Mouse (Mus musculus) MEL (cell line): ENCODE measurements around the gene Ak5. TPM values are rescaled to one million over a fixed set of nuclear protein-coding genes. Genes with fewer than 3 reads are reported as not detected.
A peak's percentile ranks its signal among the peaks of the same experiment; 100 is the strongest.

ENCODE experiments used
- DNase-seq: peaks from one replicate; pipeline ENCODE4 v3.0.0; 2011; ENCODE audit warnings: low read depth, low spot score
- H3K27ac ChIP-seq: 2 replicates; pipeline ENCODE4 v1.5.1; 2012; ENCODE audit warnings: low read depth, mild to moderate bottlenecking, control low read depth, low read length, moderate library complexity; ENCODE audit not compliant: control insufficient read depth
- H3K27me3 ChIP-seq, 2 experiments: fragments of 150-350 bp in 1 of 2; sonication (generic) in 1 of 2; 2 replicates each; pipeline ENCODE4 v1.6.1; 2012; ENCODE audit warnings: low read length in 2 of 2, mild to moderate bottlenecking in 2 of 2, improper control_type of control experiment in 1 of 2, moderate library complexity in 1 of 2; ENCODE audit not compliant: insufficient read depth in 2 of 2, control insufficient read depth in 1 of 2
- H3K36me3 ChIP-seq, 2 experiments: 2 replicates each; pipeline ENCODE4 v1.6.1; 2012 to 2014; ENCODE audit warnings: low read length in 2 of 2, improper control_type of control experiment in 1 of 2, inconsistent platforms in 1 of 2, mild to moderate bottlenecking in 1 of 2; ENCODE audit not compliant: insufficient read depth in 2 of 2, control insufficient read depth in 1 of 2
- H3K4me1 ChIP-seq, 2 experiments: fragments of 150-350 bp in 1 of 2; sonication (generic) in 1 of 2; 2 replicates each; pipeline ENCODE4 v1.6.1; 2012; ENCODE audit warnings: low read length in 2 of 2, improper control_type of control experiment in 1 of 2, mild to moderate bottlenecking in 1 of 2; ENCODE audit not compliant: insufficient read depth in 2 of 2, control insufficient read depth in 1 of 2
- H3K4me3 ChIP-seq, 2 experiments: fragments of 150-350 bp in 1 of 2; sonication (generic) in 1 of 2; 2 replicates each; pipeline ENCODE4 v1.5.1; 2012; ENCODE audit warnings: low read depth in 2 of 2, low read length in 2 of 2, mild to moderate bottlenecking in 2 of 2, moderate library complexity in 2 of 2, control low read depth in 1 of 2, improper control_type of control experiment in 1 of 2; ENCODE audit not compliant: control insufficient read depth in 1 of 2, insufficient read depth in 1 of 2
- H3K79me2 ChIP-seq: 2 replicates; pipeline ENCODE4 v1.6.1; 2012; ENCODE audit warnings: mild to moderate bottlenecking, low read length, moderate library complexity; ENCODE audit not compliant: control insufficient read depth, poor library complexity, insufficient read depth
- H3K9ac ChIP-seq: 2 replicates; pipeline ENCODE4 v1.6.1; 2012; ENCODE audit warnings: low read depth, mild to moderate bottlenecking, control low read depth, low read length, moderate library complexity; ENCODE audit not compliant: control insufficient read depth, poor library complexity, severe bottlenecking
- H3K9me3 ChIP-seq: fragments of 150-350 bp; sonication (generic); replicated peaks from 2 replicates; pipeline ENCODE4 v1.6.1; 2012; ENCODE audit warnings: mild to moderate bottlenecking, low read length, improper control_type of control experiment, moderate library complexity; ENCODE audit not compliant: insufficient read depth
- BHLHE40 ChIP-seq: IDR thresholded peaks from 2 replicates; pipeline ENCODE4 v1.6.1; 2012; ENCODE audit warnings: low read depth, mild to moderate bottlenecking, inconsistent platforms, low read length, improper control_type of control experiment, borderline replicate concordance
- CHD2 ChIP-seq: IDR thresholded peaks from 2 replicates; pipeline ENCODE4 v1.6.1; 2011; ENCODE audit warnings: low read length, improper control_type of control experiment
- CTCF ChIP-seq, 3 experiments: IDR thresholded peaks in 2 of 3; conservative IDR thresholded peaks in 1 of 3; 2 replicates each; pipeline ENCODE4 v1.5.1; 2011 to 2012; ENCODE audit warnings: low read length in 3 of 3, low read depth in 2 of 3, mild to moderate bottlenecking in 2 of 3, improper control_type of control experiment in 1 of 3, inconsistent platforms in 1 of 3, mixed read lengths in 1 of 3, moderate library complexity in 1 of 3; ENCODE audit not compliant: control insufficient read depth in 1 of 3, insufficient read depth in 1 of 3, poor library complexity in 1 of 3, severe bottlenecking in 1 of 3
- EP300 ChIP-seq, 2 experiments: IDR thresholded peaks; 2 replicates each; pipeline ENCODE4 v1.6.1; 2011; ENCODE audit warnings: improper control_type of control experiment in 2 of 2, low read length in 2 of 2, low read depth in 1 of 2, mild to moderate bottlenecking in 1 of 2
- ETS1 ChIP-seq: IDR thresholded peaks from 2 replicates; pipeline ENCODE4 v1.6.1; 2012; ENCODE audit warnings: low read depth, mild to moderate bottlenecking, inconsistent platforms, low read length, improper control_type of control experiment, moderate library complexity
- GATA1 ChIP-seq: IDR thresholded peaks from 2 replicates; pipeline ENCODE4 v1.6.1; 2011; ENCODE audit warnings: low read depth, low read length, improper control_type of control experiment
- HCFC1 ChIP-seq: IDR thresholded peaks from 2 replicates; pipeline ENCODE4 v1.6.1; 2012; ENCODE audit warnings: low read depth, mild to moderate bottlenecking, inconsistent platforms, low read length, improper control_type of control experiment, moderate library complexity
- MAFK ChIP-seq: IDR thresholded peaks from 2 replicates; pipeline ENCODE4 v1.6.1; 2011; ENCODE audit warnings: low read depth, mild to moderate bottlenecking, low read length, improper control_type of control experiment, borderline replicate concordance
- MAZ ChIP-seq: IDR thresholded peaks from 2 replicates; pipeline ENCODE4 v1.6.1; 2012; ENCODE audit warnings: low read depth, mild to moderate bottlenecking, inconsistent platforms, low read length, improper control_type of control experiment
- MEF2A ChIP-seq: IDR thresholded peaks from 2 replicates; pipeline ENCODE4 v1.6.1; 2014; ENCODE audit warnings: low read depth, mild to moderate bottlenecking, inconsistent platforms, low read length, improper control_type of control experiment; ENCODE audit not compliant: poor library complexity, insufficient replicate concordance, severe bottlenecking; ENCODE audit errors: extremely low read depth
- MYB ChIP-seq: IDR thresholded peaks from 2 replicates; pipeline ENCODE4 v1.6.1; 2011; ENCODE audit warnings: mild to moderate bottlenecking, low read depth, low read length, improper control_type of control experiment
- MYC ChIP-seq: IDR thresholded peaks from 2 replicates; pipeline ENCODE4 v1.6.1; 2011; ENCODE audit warnings: low read depth, mild to moderate bottlenecking, low read length, improper control_type of control experiment, moderate library complexity
- POLR2A ChIP-seq, 2 experiments: IDR thresholded peaks; 2 replicates each; pipeline ENCODE4 v1.6.1; 2011 to 2012; ENCODE audit warnings: low read length in 2 of 2, mild to moderate bottlenecking in 2 of 2, control low read depth in 1 of 2, improper control_type of control experiment in 1 of 2, low read depth in 1 of 2, moderate library complexity in 1 of 2; ENCODE audit not compliant: control insufficient read depth in 1 of 2, insufficient read depth in 1 of 2, poor library complexity in 1 of 2
- POLR2AphosphoS2 ChIP-seq: IDR thresholded peaks from 2 replicates; pipeline ENCODE4 v1.6.1; 2011; ENCODE audit warnings: low read length, improper control_type of control experiment
- RCOR1 ChIP-seq: IDR thresholded peaks from 2 replicates; pipeline ENCODE4 v1.6.1; 2012; ENCODE audit warnings: low read depth, mild to moderate bottlenecking, inconsistent platforms, low read length, improper control_type of control experiment
- SIN3A ChIP-seq: IDR thresholded peaks from 2 replicates; pipeline ENCODE4 v1.6.1; 2012; ENCODE audit warnings: low read length, improper control_type of control experiment, inconsistent platforms
- SMC3 ChIP-seq: IDR thresholded peaks from 2 replicates; pipeline ENCODE4 v1.6.1; 2011; ENCODE audit warnings: low read depth, low read length, improper control_type of control experiment
- TAL1 ChIP-seq: IDR thresholded peaks from 2 replicates; pipeline ENCODE4 v1.6.1; 2012; ENCODE audit warnings: mild to moderate bottlenecking, inconsistent platforms, low read length, moderate library complexity, mixed read lengths
- TBP ChIP-seq: IDR thresholded peaks from 2 replicates; pipeline ENCODE4 v1.8.0; 2011; ENCODE audit warnings: low read depth, low read length, improper control_type of control experiment
- TCF12 ChIP-seq: IDR thresholded peaks from 2 replicates; pipeline ENCODE4 v1.6.1; 2014; ENCODE audit warnings: low read depth, mild to moderate bottlenecking, inconsistent platforms, low read length, improper control_type of control experiment, moderate library complexity
- UBTF ChIP-seq: IDR thresholded peaks from 2 replicates; pipeline ENCODE4 v1.6.1; 2012; ENCODE audit warnings: low read depth, mild to moderate bottlenecking, inconsistent platforms, low read length, improper control_type of control experiment, moderate library complexity, borderline replicate concordance; ENCODE audit not compliant: insufficient read depth
- USF1 ChIP-seq: IDR thresholded peaks from 2 replicates; pipeline ENCODE4 v1.6.1; 2014; ENCODE audit warnings: low read depth, mild to moderate bottlenecking, inconsistent platforms, low read length, improper control_type of control experiment, moderate library complexity
- ZC3H11A ChIP-seq: IDR thresholded peaks from 2 replicates; pipeline ENCODE4 v1.6.1; 2012; ENCODE audit warnings: low read depth, mild to moderate bottlenecking, inconsistent platforms, low read length, improper control_type of control experiment
- ZKSCAN1 ChIP-seq: IDR thresholded peaks from 2 replicates; pipeline ENCODE4 v1.6.1; 2012; ENCODE audit warnings: low read depth, mild to moderate bottlenecking, inconsistent platforms, low read length, improper control_type of control experiment, moderate library complexity
- ZMIZ1 ChIP-seq: IDR thresholded peaks from 2 replicates; pipeline ENCODE4 v1.6.1; 2012; ENCODE audit warnings: low read depth, mild to moderate bottlenecking, inconsistent platforms, low read length, improper control_type of control experiment, moderate library complexity
- ZNF384 ChIP-seq: IDR thresholded peaks from 2 replicates; pipeline ENCODE4 v1.6.1; 2012; ENCODE audit warnings: low read depth, mild to moderate bottlenecking, inconsistent platforms, low read length, improper control_type of control experiment
- polyA plus RNA-seq, 2 experiments: library from polyadenylated mRNA; stranded (reverse) in 1 of 2; unstranded in 1 of 2; fragments of >175 nt in 1 of 2; fragments of >200 nt in 1 of 2; gene quantifications; 2 replicates each; pipeline versions ENCODE4 v1.2.1 to v1.2.4; 2012; ENCODE audit warnings: low replicate concordance in 2 of 2, low read depth in 1 of 2; ENCODE audit not compliant: insufficient read length in 2 of 2, insufficient read depth in 1 of 2, missing spikeins in 1 of 2
- total RNA-seq: library from RNA; depleted of rRNA; stranded (reverse); fragments of 300-350 nt; gene quantifications from 2 replicates; pipeline ENCODE4 v1.2.3, GENCODE M21; 2012

The Ak5 gene
- total and polyA plus RNA-seq, 3 experiments: 0.06 to 0.31 TPM; not detected in 1

GRCm38 (mm10) chr3:152559295-152559694 is 108.9 kb downstream of the Ak5 start:
- peaks cover 14 to 21% of the 10 kb centered on the region in 2 experiments for H3K4me1 ChIP-seq
- H3K79me2 ChIP-seq: no peaks in the 10 kb centered on the region; the same call in 1 of the 2 replicates
- H3K4me3 ChIP-seq: no peak overlapping the region
- H3K36me3 ChIP-seq: peaks cover 0 to 20% of the 10 kb centered on the region in 2 experiments; a peak in 2 of 4 replicates
- H3K9me3 ChIP-seq: no peaks in the 10 kb centered on the region
- H3K27me3 ChIP-seq: no peaks in the 10 kb centered on the region
- no peak for TF ChIP-seq USF1
- TF ChIP-seq SIN3A: no peak
- no peak for TF ChIP-seq MEF2A
- no peak for TF ChIP-seq CHD2
- TF ChIP-seq ETS1: peak; percentile 63; the same call in 1 of the 2 replicates
- no peak for TF ChIP-seq ZC3H11A
- no peak for TF ChIP-seq MAZ
- TF ChIP-seq HCFC1: no peak
- peak; percentile 55; the same call in 1 of the 2 replicates for TF ChIP-seq MYB
- no peak for TF ChIP-seq BHLHE40
- peak; percentile 43 for TF ChIP-seq TAL1
- TF ChIP-seq UBTF: no peak
- TF ChIP-seq SMC3: no peak
- peak; percentile 86 for TF ChIP-seq TCF12
- TF ChIP-seq RCOR1: peak; percentile 80
- no peak for TF ChIP-seq ZKSCAN1
- no peak for TF ChIP-seq MYC
- TF ChIP-seq POLR2AphosphoS2: no peak
- TF ChIP-seq EP300 (IDR thresholded peaks at IDR 0.05; ENCODE audit: low read depth in 1 of 2, low read length in 2 of 2): peak; percentile 90 to 92
- no peak; the same call in 1 of the 2 replicates for TF ChIP-seq MAFK
- TF ChIP-seq ZNF384: peak; percentile 92
- no peak for TF ChIP-seq ZMIZ1
- no peak for TF ChIP-seq POLR2A (IDR thresholded peaks at IDR 0.05; ENCODE audit: control insufficient read depth in 1 of 2, insufficient read depth in 1 of 2, low read depth in 1 of 2, low read length in 2 of 2, poor library complexity in 1 of 2)
- no peak for TF ChIP-seq CTCF (IDR thresholded peaks at IDR 0.05 in 2 of 3, conservative IDR thresholded peaks at IDR 0.05 in 1 of 3; ENCODE audit: control insufficient read depth in 1 of 3, insufficient read depth in 1 of 3, low read depth in 2 of 3, low read length in 3 of 3, poor library complexity in 1 of 3, severe bottlenecking in 1 of 3)
- no peak for TF ChIP-seq TBP
- TF ChIP-seq GATA1: peak; percentile 91
- TF ChIP-seq, all 39 proteins: peak for 8
- H3K27ac ChIP-seq: no peak overlapping the region
- H3K9ac ChIP-seq: no peak overlapping the region
- DNase-seq: peak; percentile 33
